Mouse (Mus musculus) mature B cell (primary cell): Measurements from ENCODE around the gene Lrrc63.

Source experiments
- in situ Hi-C: fragments of 300-500 bp; cut with MboI; formaldehyde crosslinking; loops from 2 replicates; pipeline ENCODE4 v1.14.3; 2019

Gene Lrrc63

GRCm38 (mm10) chr14:75136119-75136966 lies 5.7 kb upstream of the Lrrc63 start:
- in situ Hi-C loops, result no loop called here

- in situ Hi-C loops, result no loop called here
Observed at GRCm38 (mm10) chr14:75131324-75131935, 749 bp upstream of the Lrrc63 start.

GRCm38 (mm10) chr14:75121658-75122057 lies 9.0 kb downstream of the Lrrc63 start:
- in situ Hi-C loops, result no loop called here

GRCm38 (mm10) chr14:75102956-75103355 lies 27.7 kb downstream of the Lrrc63 start:
- in situ Hi-C loops, result no loop called here

- in situ Hi-C loops, result no loop called here
Observed at GRCm38 (mm10) chr14:75077946-75078345, 52.7 kb downstream of the Lrrc63 start.

- in situ Hi-C loops, result no loop called here
Observed at GRCm38 (mm10) chr14:75075299-75076180, 55.1 kb downstream of the Lrrc63 start.

- in situ Hi-C loops, result no loop called here
Observed at GRCm38 (mm10) chr14:75071091-75071490, 59.6 kb downstream of the Lrrc63 start.

GRCm38 (mm10) chr14:75069356-75069979 lies 61.2 kb downstream of the Lrrc63 start:
- in situ Hi-C loops, result no loop called here

GRCm38 (mm10) chr14:75068430-75069112 lies 62.1 kb downstream of the Lrrc63 start:
- in situ Hi-C loops, result no loop called here

GRCm38 (mm10) chr14:75065211-75065610 lies 65.5 kb downstream of the Lrrc63 start:
- in situ Hi-C loops, result no loop called here

- in situ Hi-C loops, result no loop called here
Observed at GRCm38 (mm10) chr14:75064520-75064919, 66.2 kb downstream of the Lrrc63 start.

GRCm38 (mm10) chr14:75063936-75064335 lies 66.7 kb downstream of the Lrrc63 start:
- in situ Hi-C loops, result no loop called here

GRCm38 (mm10) chr14:75060562-75060961 lies 70.1 kb downstream of the Lrrc63 start:
- in situ Hi-C loops, result no loop called here

- in situ Hi-C loops, result loop anchor here (10.0 kb wide), 1 partner anchor 148 kb away; no protein-coding TSS in a partner anchor
Observed at GRCm38 (mm10) chr14:75056861-75057431, 73.7 kb downstream of the Lrrc63 start.

- in situ Hi-C loops, result loop anchor here (10.0 kb wide), 1 partner anchor 150 kb away; no protein-coding TSS in a partner anchor
Observed at GRCm38 (mm10) chr14:75054455-75055343, 76.0 kb downstream of the Lrrc63 start.

- in situ Hi-C loops, result loop anchor here (10.0 kb wide), 1 partner anchor 152 kb away; no protein-coding TSS in a partner anchor
Observed at GRCm38 (mm10) chr14:75052451-75052850, 78.2 kb downstream of the Lrrc63 start.

GRCm38 (mm10) chr14:75045184-75045583 lies 85.5 kb downstream of the Lrrc63 start:
- in situ Hi-C loops, result no loop called here

- in situ Hi-C loops, result no loop called here
Observed at GRCm38 (mm10) chr14:75035431-75035830, 95.2 kb downstream of the Lrrc63 start.
